Mouse (Mus musculus): Measurements from ENCODE around the gene Foxn1.

DNA sequence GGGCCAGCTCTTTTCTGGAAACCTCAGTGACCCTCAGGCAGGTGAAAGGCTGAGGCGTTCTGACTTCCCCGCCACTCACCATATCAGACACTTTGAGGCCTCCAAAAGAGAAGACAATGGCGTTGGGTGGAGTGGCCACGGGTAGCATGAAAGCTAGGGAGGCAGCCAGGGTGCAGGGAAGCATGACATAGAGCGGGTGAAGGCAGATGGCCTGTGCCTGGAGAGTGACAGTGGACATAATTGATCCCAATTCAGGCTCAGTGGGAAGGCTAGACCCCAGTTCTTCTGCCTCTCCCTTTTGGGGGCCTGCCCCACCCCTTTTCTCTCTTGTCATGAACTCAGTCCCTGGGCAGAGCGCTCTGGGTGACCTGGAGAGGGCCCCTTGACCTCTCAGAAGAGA lies 11.9 kb upstream of the Foxn1 start:
- TF ChIP-seq CTCF (IDR thresholded peaks at IDR 0.05), result no peak
- TF ChIP-seq EP300 (IDR thresholded peaks at IDR 0.05), result no peak

Data from lung, postnatal 0 days (tissue).